Mouse (Mus musculus): ENCODE results near the gene Fam126a. TPM values are rescaled to one million over a fixed set of nuclear protein-coding genes. Genes with fewer than 3 reads are reported as not detected.

The Fam126a gene
- polyA plus RNA-seq, 1 experiment from 2014 or later: 34.3 TPM

DNA sequence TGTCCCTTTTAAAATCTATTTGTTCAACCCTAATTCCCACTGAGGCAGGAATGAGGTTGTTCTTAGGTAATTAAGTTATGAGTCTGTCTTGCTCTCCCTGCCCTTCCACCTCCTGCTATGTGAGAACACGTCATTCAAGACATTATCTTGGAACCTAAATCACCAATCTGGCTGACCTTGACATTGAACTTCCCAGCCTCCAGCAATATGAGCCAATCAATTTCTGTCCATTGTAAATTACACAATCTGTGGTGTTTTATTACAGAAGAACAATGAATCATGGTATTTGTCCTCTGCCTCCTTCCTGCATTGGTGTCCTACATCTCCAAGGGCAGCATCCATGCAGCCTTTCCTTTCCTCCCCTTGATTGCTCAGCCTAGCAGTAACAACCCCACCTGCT, 13.9 kb upstream of the Fam126a start:
- Histone ChIP-seq H3K9me3 (ENCODE audit: control insufficient read depth, low read length) (no peaks in the 10 kb centered on the region), H3K27me3 (ENCODE audit: control insufficient read depth, insufficient read depth, low read length) (no peaks in the 10 kb centered on the region), H3K9ac (ENCODE audit: low read length) (no peak overlapping the region), H3K4me1 (ENCODE audit: control insufficient read depth, insufficient read depth, low read length) (no peaks in the 10 kb centered on the region), H3K4me2 (no peak overlapping the region), H3K36me3 (ENCODE audit: control insufficient read depth, insufficient read depth, low read length) (no peaks in the 10 kb centered on the region), H3K27ac (ENCODE audit: low read depth, low read length) (no peak overlapping the region), H3K4me3 (ENCODE audit: low read depth, low read length) (no peak overlapping the region)
- ATAC-seq (ENCODE audit: low FRiP score) (no peak), DNase-seq (ENCODE audit: low spot score, missing footprints) (no peak)
- WGBS: 69% methylated on average over 1 of the region's 1 CpGs

DNA sequence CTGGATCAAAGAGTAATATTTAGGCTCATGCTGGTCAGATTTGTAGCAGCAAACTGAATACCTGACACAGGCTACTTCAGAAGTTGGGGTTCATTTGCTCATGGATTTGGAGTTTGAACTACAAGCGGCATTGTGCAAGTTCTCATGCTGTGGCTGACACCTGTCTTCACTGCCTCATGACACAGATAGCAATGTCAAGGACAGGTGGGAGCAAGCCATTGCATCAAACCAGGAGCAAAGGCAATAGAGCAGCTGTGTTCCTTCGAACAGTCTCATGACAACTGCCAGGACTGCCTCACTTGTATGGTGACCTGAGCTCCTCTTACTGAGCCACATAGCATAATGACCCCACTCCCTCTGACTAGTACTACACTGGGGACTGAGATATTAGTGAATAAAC, 12.9 kb upstream of the Fam126a start:
- Histone ChIP-seq H3K9me3 (ENCODE audit: control insufficient read depth, low read length) (no peaks in the 10 kb centered on the region), H3K27me3 (ENCODE audit: control insufficient read depth, insufficient read depth, low read length) (no peaks in the 10 kb centered on the region), H3K4me3 (ENCODE audit: low read depth, low read length) (no peak overlapping the region), H3K27ac (ENCODE audit: low read depth, low read length) (no peak overlapping the region), H3K4me2 (no peak overlapping the region), H3K4me1 (ENCODE audit: control insufficient read depth, insufficient read depth, low read length) (no peaks in the 10 kb centered on the region), H3K36me3 (ENCODE audit: control insufficient read depth, insufficient read depth, low read length) (no peaks in the 10 kb centered on the region), H3K9ac (ENCODE audit: low read length) (no peak overlapping the region)
- 91% methylated on average over 2 of the region's 2 CpGs for WGBS
- DNase-seq (ENCODE audit: low spot score, missing footprints) (no peak), ATAC-seq (ENCODE audit: low FRiP score) (no peak)

DNA sequence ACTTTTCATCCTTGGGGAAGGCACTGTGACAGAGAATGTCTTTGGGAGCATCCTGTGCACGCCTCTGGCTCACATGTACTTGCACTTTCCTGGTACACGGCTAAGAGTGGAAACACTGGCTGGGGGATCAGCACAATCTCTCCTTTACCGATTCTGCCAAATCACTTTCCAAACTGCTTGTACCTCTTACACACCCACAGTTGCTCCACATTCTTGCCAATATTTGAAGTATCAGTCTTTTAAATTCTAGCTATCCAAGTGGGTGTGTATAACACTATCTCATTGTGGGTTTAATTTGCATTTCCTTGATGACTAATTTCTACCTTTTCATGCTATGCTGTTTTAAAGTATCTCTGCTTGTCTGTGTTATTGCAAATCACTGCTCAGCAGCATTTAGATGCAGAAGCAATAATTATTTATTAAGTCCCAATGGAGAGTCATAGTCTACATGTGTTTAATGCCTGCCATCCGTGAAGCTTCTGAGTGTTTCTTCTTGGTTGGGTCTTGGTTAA, 10.9 kb upstream of the Fam126a start:
- H3K27me3 ChIP-seq (ENCODE audit: control insufficient read depth, insufficient read depth, low read length): no peaks in the 10 kb centered on the region
- no peaks in the 10 kb centered on the region for H3K4me1 ChIP-seq (ENCODE audit: control insufficient read depth, insufficient read depth, low read length)
- H3K36me3 ChIP-seq (ENCODE audit: control insufficient read depth, insufficient read depth, low read length): no peaks in the 10 kb centered on the region
- H3K4me3 ChIP-seq (ENCODE audit: low read depth, low read length): no peak overlapping the region
- no peak overlapping the region for H3K4me2 ChIP-seq
- 85% methylated on average over 4 of the region's 4 CpGs for WGBS
- no peak for ATAC-seq (ENCODE audit: low FRiP score)
- no peak overlapping the region for H3K9ac ChIP-seq (ENCODE audit: low read length)
- H3K27ac ChIP-seq (ENCODE audit: low read depth, low read length): no peak overlapping the region
- no peak for DNase-seq (ENCODE audit: low spot score, missing footprints)
- H3K9me3 ChIP-seq (ENCODE audit: control insufficient read depth, low read length): no peaks in the 10 kb centered on the region

DNA sequence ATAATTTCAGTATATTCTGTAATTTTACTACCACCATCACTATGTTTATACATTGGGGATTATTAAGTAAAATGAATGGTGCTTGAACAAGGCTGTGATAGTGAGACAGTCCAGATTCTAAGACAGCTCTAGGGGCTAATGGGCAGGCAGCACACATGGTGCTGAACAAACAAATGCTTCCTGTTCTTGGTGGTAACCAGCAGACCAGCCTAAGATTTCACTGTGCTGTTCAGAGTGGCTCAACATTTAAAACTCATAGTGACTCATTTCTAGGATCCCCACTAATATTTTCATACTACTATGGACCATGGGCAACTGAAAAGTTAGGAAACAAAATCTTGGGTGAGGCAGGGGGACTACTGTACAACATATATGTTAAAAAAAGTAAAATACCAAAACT, 10.1 kb upstream of the Fam126a start:
- no peak overlapping the region for H3K4me3 ChIP-seq (ENCODE audit: low read depth, low read length)

DNA sequence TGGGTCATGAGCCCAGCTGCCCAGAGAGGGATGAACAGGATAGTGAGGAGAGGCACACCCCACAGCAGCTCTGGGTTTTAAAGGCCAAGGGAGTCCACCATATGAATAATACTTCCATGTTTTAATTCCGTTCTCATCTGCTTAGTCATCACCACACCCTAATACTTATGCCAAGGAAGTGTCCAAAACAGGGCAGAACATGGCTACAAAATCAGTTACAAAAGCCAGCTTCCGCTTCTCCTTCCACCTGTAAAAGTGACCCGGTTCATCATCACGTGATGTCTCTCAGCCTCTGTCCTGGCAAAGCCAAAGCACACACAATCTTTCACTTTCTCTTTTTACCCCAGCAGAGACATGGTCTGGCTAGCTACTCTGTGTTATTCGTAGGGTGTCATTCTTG, 8.9 kb upstream of the Fam126a start:
- Histone ChIP-seq H3K27me3 (ENCODE audit: control insufficient read depth, insufficient read depth, low read length) (no peaks in the 10 kb centered on the region), H3K9ac (ENCODE audit: low read length) (no peak overlapping the region), H3K4me2 (no peak overlapping the region), H3K4me3 (ENCODE audit: low read depth, low read length) (no peak overlapping the region), H3K36me3 (ENCODE audit: control insufficient read depth, insufficient read depth, low read length) (no peaks in the 10 kb centered on the region), H3K9me3 (ENCODE audit: control insufficient read depth, low read length) (no peaks in the 10 kb centered on the region), H3K27ac (ENCODE audit: low read depth, low read length) (no peak overlapping the region), H3K4me1 (ENCODE audit: control insufficient read depth, insufficient read depth, low read length) (no peaks in the 10 kb centered on the region)
- whole genome bisulfite sequencing: 90% methylated on average over 5 of the region's 5 CpGs
- DNase-seq (ENCODE audit: low spot score, missing footprints) (no peak), ATAC-seq (ENCODE audit: low FRiP score) (no peak)

More for the DNA sequence above, 10.1 kb upstream of the Fam126a start:
- H3K9me3 ChIP-seq (ENCODE audit: control insufficient read depth, low read length): no peaks in the 10 kb centered on the region
- no peak overlapping the region for H3K9ac ChIP-seq (ENCODE audit: low read length)
- no peak for DNase-seq (ENCODE audit: low spot score, missing footprints)
- no peak overlapping the region for H3K27ac ChIP-seq (ENCODE audit: low read depth, low read length)
- H3K27me3 ChIP-seq (ENCODE audit: control insufficient read depth, insufficient read depth, low read length): no peaks in the 10 kb centered on the region
- no peak for ATAC-seq (ENCODE audit: low FRiP score)
- H3K4me2 ChIP-seq: no peak overlapping the region
- H3K4me1 ChIP-seq (ENCODE audit: control insufficient read depth, insufficient read depth, low read length): no peaks in the 10 kb centered on the region
- H3K36me3 ChIP-seq (ENCODE audit: control insufficient read depth, insufficient read depth, low read length): no peaks in the 10 kb centered on the region

- Histone ChIP-seq H3K9me3 (ENCODE audit: control insufficient read depth, low read length) (no peaks in the 10 kb centered on the region), H3K4me3 (ENCODE audit: low read depth, low read length) (no peak overlapping the region), H3K9ac (ENCODE audit: low read length) (no peak overlapping the region), H3K27me3 (ENCODE audit: control insufficient read depth, insufficient read depth, low read length) (no peaks in the 10 kb centered on the region), H3K4me2 (no peak overlapping the region), H3K4me1 (ENCODE audit: control insufficient read depth, insufficient read depth, low read length) (no peaks in the 10 kb centered on the region), H3K36me3 (ENCODE audit: control insufficient read depth, insufficient read depth, low read length) (no peaks in the 10 kb centered on the region), H3K27ac (ENCODE audit: low read depth, low read length) (no peak overlapping the region)
- WGBS: 80% methylated on average over 5 of the region's 5 CpGs
- ATAC-seq (ENCODE audit: low FRiP score) (no peak), DNase-seq (ENCODE audit: low spot score, missing footprints) (no peak)
Observed at GRCm38 (mm10) chr5:24038819-24039218, 8.3 kb upstream of the Fam126a start.

DNA sequence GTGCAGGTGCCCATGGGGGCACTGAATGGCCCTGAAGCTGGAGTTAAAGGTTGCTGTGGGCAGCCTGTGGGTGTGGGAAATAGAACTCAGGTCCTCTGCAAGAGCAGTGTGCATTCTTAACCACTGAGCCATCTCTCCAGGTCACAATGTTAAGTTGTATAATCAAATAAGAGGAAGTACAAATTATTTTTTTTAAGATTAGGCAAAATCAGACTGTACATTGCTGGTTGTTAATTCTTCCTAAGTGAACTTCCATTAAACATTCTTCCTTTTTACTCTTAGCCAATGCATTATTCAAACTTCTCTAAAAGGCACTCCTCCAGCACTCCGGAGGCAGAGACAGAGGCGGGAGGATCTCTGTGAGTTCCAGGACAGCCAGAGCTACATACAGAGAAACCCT, 7.7 kb upstream of the Fam126a start:
- DNase-seq (ENCODE audit: low spot score, missing footprints) (no peak), ATAC-seq (ENCODE audit: low FRiP score) (no peak)
- H3K4me3 ChIP-seq (ENCODE audit: low read depth, low read length): no peak overlapping the region
- WGBS: 82% methylated on average over 2 of the region's 2 CpGs
- no peak overlapping the region for H3K27ac ChIP-seq (ENCODE audit: low read depth, low read length)
- no peaks in the 10 kb centered on the region for H3K9me3 ChIP-seq (ENCODE audit: control insufficient read depth, low read length)
- no peaks in the 10 kb centered on the region for H3K27me3 ChIP-seq (ENCODE audit: control insufficient read depth, insufficient read depth, low read length)
- H3K9ac ChIP-seq (ENCODE audit: low read length): no peak overlapping the region
- H3K4me2 ChIP-seq: no peak overlapping the region
- H3K4me1 ChIP-seq (ENCODE audit: control insufficient read depth, insufficient read depth, low read length): no peaks in the 10 kb centered on the region
- H3K36me3 ChIP-seq (ENCODE audit: control insufficient read depth, insufficient read depth, low read length): no peaks in the 10 kb centered on the region

GRCm38 (mm10) chr5:24036731-24037130, 6.2 kb upstream of the Fam126a start:
- Histone ChIP-seq H3K9me3 (ENCODE audit: control insufficient read depth, low read length) (no peaks in the 10 kb centered on the region), H3K4me3 (ENCODE audit: low read depth, low read length) (no peak overlapping the region), H3K4me2 (no peak overlapping the region), H3K4me1 (ENCODE audit: control insufficient read depth, insufficient read depth, low read length) (no peaks in the 10 kb centered on the region), H3K27me3 (ENCODE audit: control insufficient read depth, insufficient read depth, low read length) (no peaks in the 10 kb centered on the region), H3K9ac (ENCODE audit: low read length) (no peak overlapping the region), H3K36me3 (ENCODE audit: control insufficient read depth, insufficient read depth, low read length) (no peaks in the 10 kb centered on the region), H3K27ac (ENCODE audit: low read depth, low read length) (no peak overlapping the region)
- no peak for ATAC-seq (ENCODE audit: low FRiP score)
- no peak for DNase-seq (ENCODE audit: low spot score, missing footprints)
- 87% methylated on average over 6 of the region's 6 CpGs for WGBS

- DNase-seq (ENCODE audit: low spot score, missing footprints) (no peak), ATAC-seq (ENCODE audit: low FRiP score) (no peak)
- H3K9me3 ChIP-seq (ENCODE audit: control insufficient read depth, low read length): no peaks in the 10 kb centered on the region
- H3K36me3 ChIP-seq (ENCODE audit: control insufficient read depth, insufficient read depth, low read length): no peaks in the 10 kb centered on the region
- H3K4me3 ChIP-seq (ENCODE audit: low read depth, low read length): no peak overlapping the region
- no peaks in the 10 kb centered on the region for H3K27me3 ChIP-seq (ENCODE audit: control insufficient read depth, insufficient read depth, low read length)
- no peak overlapping the region for H3K4me2 ChIP-seq
- no peak overlapping the region for H3K9ac ChIP-seq (ENCODE audit: low read length)
- H3K4me1 ChIP-seq (ENCODE audit: control insufficient read depth, insufficient read depth, low read length): no peaks in the 10 kb centered on the region
- H3K27ac ChIP-seq (ENCODE audit: low read depth, low read length): no peak overlapping the region
- WGBS: 70% methylated on average over 3 of the region's 3 CpGs
Observed at GRCm38 (mm10) chr5:24034970-24035369, 4.5 kb upstream of the Fam126a start.

- H3K4me1 ChIP-seq (ENCODE audit: control insufficient read depth, insufficient read depth, low read length): peaks cover 2% of the 10 kb centered on the region
- 72% methylated on average over 1 of the region's 1 CpGs for WGBS
- H3K27ac ChIP-seq (ENCODE audit: low read depth, low read length): no peak overlapping the region
- DNase-seq (ENCODE audit: low spot score, missing footprints) (no peak), ATAC-seq (ENCODE audit: low FRiP score) (no peak)
- no peak overlapping the region for H3K4me3 ChIP-seq (ENCODE audit: low read depth, low read length)
- H3K27me3 ChIP-seq (ENCODE audit: control insufficient read depth, insufficient read depth, low read length): no peaks in the 10 kb centered on the region
- no peaks in the 10 kb centered on the region for H3K36me3 ChIP-seq (ENCODE audit: control insufficient read depth, insufficient read depth, low read length)
- no peak overlapping the region for H3K4me2 ChIP-seq
- H3K9me3 ChIP-seq (ENCODE audit: control insufficient read depth, low read length): no peaks in the 10 kb centered on the region
- H3K9ac ChIP-seq (ENCODE audit: low read length): no peak overlapping the region
Observed at GRCm38 (mm10) chr5:24034091-24034490, 3.6 kb upstream of the Fam126a start.
